In genomic region chr11:99539721-99540120, GRCm38 (mm10) we compare ENCODE assay signal across 10 mouse cellular contexts. TPM values are rescaled to one million over a fixed set of nuclear protein-coding genes. Genes with fewer than 3 reads are reported as not detected.
DNase-seq lines count a peak whose midpoint lies in the region; ATAC-seq and TF ChIP-seq lines count a peak whose summit lies in the region.
"Had no signal": no experiment of that assay in that cellular context is flagged by ENCODE, and none has a peak within 500 bp of the region (broad histone marks: within the 10 kb centered on the region; RNA-seq: fewer than 3 reads in every experiment).

No protein-coding gene starts in this region.

- no peak overlapping the region; the same call in 1 of the 2 replicates for H3K4me2 ChIP-seq in kidney, embryonic 14.5 days (replicated peaks; ENCODE audit: low read depth, low read length)
- H3K4me2 ChIP-seq in kidney, postnatal 0 days (ENCODE audit: low read length) = no peak overlapping the region

- intact Hi-C loops in left cerebral cortex, postnatal 36 days (cut with DNase I) = no loop called here

- no peaks in the 10 kb centered on the region for H3K9me3 ChIP-seq in kidney, embryonic 14.5 days (ENCODE audit: control insufficient read depth, low read length)
- no peaks in the 10 kb centered on the region for H3K9me3 ChIP-seq in kidney, postnatal 0 days (replicated peaks; ENCODE audit: low read length)

- H3K9ac ChIP-seq in kidney, embryonic 14.5 days (ENCODE audit: low read depth, low read length) = no peak overlapping the region
- no peak overlapping the region for H3K9ac ChIP-seq in kidney, postnatal 0 days (ENCODE audit: low read depth, low read length)
- H3K9ac ChIP-seq: liver, embryonic 14.5 days had no signal

- no peaks in the 10 kb centered on the region for H3K36me3 ChIP-seq in kidney, adult 2 months (ENCODE audit: control insufficient read depth, insufficient read depth, low read length)
- no peaks in the 10 kb centered on the region for H3K36me3 ChIP-seq in kidney, embryonic 14.5 days (ENCODE audit: control insufficient read depth, insufficient read depth, low read length)
- no peaks in the 10 kb centered on the region for H3K36me3 ChIP-seq in kidney, postnatal 0 days (ENCODE audit: insufficient read depth, low read length)

- no peak for TF ChIP-seq CTCF in kidney, adult 2 months (conservative IDR thresholded peaks at IDR 0.05; ENCODE audit: insufficient read depth, insufficient read length, low read depth, low read length)
- no peak for TF ChIP-seq CTCF in kidney, postnatal 0 days (IDR thresholded peaks at IDR 0.05; ENCODE audit: low read depth)

- no peaks in the 10 kb centered on the region for H3K4me1 ChIP-seq in kidney, adult 2 months (ENCODE audit: control insufficient read depth, insufficient read depth, low read length)
- H3K4me1 ChIP-seq in kidney, embryonic 14.5 days (ENCODE audit: control insufficient read depth, insufficient read depth, low read length) = no peaks in the 10 kb centered on the region
- no peaks in the 10 kb centered on the region for H3K4me1 ChIP-seq in kidney, postnatal 0 days (replicated peaks; ENCODE audit: insufficient read depth, low read length)

- TF ChIP-seq POLR2A in kidney, adult 2 months (IDR thresholded peaks at IDR 0.05; ENCODE audit: low read depth, low read length) = no peak

- H3K27ac ChIP-seq in kidney, adult 2 months (ENCODE audit: insufficient read depth, low read depth, low read length) = no peak overlapping the region
- no peak overlapping the region for H3K27ac ChIP-seq in kidney, embryonic 14.5 days (ENCODE audit: low read depth, low read length)
- H3K27ac ChIP-seq in kidney, postnatal 0 days = no peak overlapping the region
- H3K27ac ChIP-seq: liver, embryonic 14.5 days had no signal

- no peak for ATAC-seq in kidney, embryonic 14.5 days (ENCODE audit: low FRiP score, low TSS enrichment)
- no peak for ATAC-seq in kidney, postnatal 0 days (replicated peaks; ENCODE audit: low FRiP score, low read depth)
- no peak for ATAC-seq in erythroid progenitor cell, adult 5-6 weeks (replicated peaks; ENCODE audit: low FRiP score, poor library complexity, severe bottlenecking)
- ATAC-seq: Patski had no signal

- peak; percentile 30 for DNase-seq in kidney, adult 2 months
- peak; percentile 28 for DNase-seq in cerebellum, adult 11-12 months
- peak; percentile 40 for DNase-seq in kidney, postnatal 0 days (ENCODE audit: low spot score)
- peak; percentile 14 to 16 for DNase-seq in left cerebral cortex, postnatal 36 days (ENCODE audit: low spot score in 2 of 2)
- peak; percentile 66 for DNase-seq in testis, postnatal 14 days (ENCODE audit: low spot score)
- no peak for DNase-seq in B cell, adult 2 months

- WGBS in kidney, adult 2 months = 30% methylated on average over 9 of the region's 9 CpGs
- 64% methylated on average over 9 of the region's 9 CpGs for WGBS in kidney, embryonic 14.5 days
- WGBS in kidney, postnatal 0 days = 26% methylated on average over 9 of the region's 9 CpGs

- no peaks in the 10 kb centered on the region for H3K27me3 ChIP-seq in kidney, adult 2 months (replicated peaks; ENCODE audit: control insufficient read depth, insufficient read depth, low read length)
- no peaks in the 10 kb centered on the region for H3K27me3 ChIP-seq in kidney, embryonic 14.5 days (ENCODE audit: control insufficient read depth, insufficient read depth, low read length)
- H3K27me3 ChIP-seq in kidney, postnatal 0 days (ENCODE audit: insufficient read depth, low read length) = no peaks in the 10 kb centered on the region
- H3K27me3 ChIP-seq: Patski had no signal

- H3K4me3 ChIP-seq in kidney, adult 2 months (ENCODE audit: insufficient read depth, low read depth, low read length) = no peak overlapping the region
- no peak overlapping the region for H3K4me3 ChIP-seq in kidney, embryonic 14.5 days (ENCODE audit: low read length)
- H3K4me3 ChIP-seq in kidney, postnatal 0 days (replicated peaks; ENCODE audit: low read depth, low read length) = no peak overlapping the region

RNA-seq across cellular contexts. Expression of gene Krt40, which starts 3.2 kb away (rescaled TPM):
- not detected in 2 replicates for polyA plus RNA-seq in kidney, adult 2 months (2012; rRNA removed)
- polyA plus RNA-seq in kidney, embryonic 14.5 days (2014; fragmentation: Nextera tagmentation; extraction: Ambion mirVana) = not detected in 2 replicates
- polyA plus RNA-seq in kidney, postnatal 0 days (2015; fragmentation: Nextera tagmentation; extraction: Ambion mirVana) = not detected in 2 replicates
- total RNA-seq in left cerebral cortex, postnatal 36 days (2021) = not detected
- not detected in 2 replicates for total RNA-seq in erythroid progenitor cell, adult 5-6 weeks (2015; ENCODE audit: low replicate concordance)
- not detected in 2 replicates for total RNA-seq in erythroid progenitor cell, adult 5-6 weeks (2017; ENCODE audit: low replicate concordance)
- polyA plus RNA-seq: liver, embryonic 14.5 days; Patski had no signal

RNA-seq across cellular contexts. Expression of gene Krtap3-3, which starts 10.9 kb away (rescaled TPM):
- not detected in 2 replicates for polyA plus RNA-seq in kidney, adult 2 months (2012; rRNA removed)
- not detected in 2 replicates for polyA plus RNA-seq in kidney, embryonic 14.5 days (2014; fragmentation: Nextera tagmentation; extraction: Ambion mirVana)
- not detected in 2 replicates for polyA plus RNA-seq in kidney, postnatal 0 days (2015; fragmentation: Nextera tagmentation; extraction: Ambion mirVana)
- not detected for total RNA-seq in left cerebral cortex, postnatal 36 days (2021)
- total RNA-seq in erythroid progenitor cell, adult 5-6 weeks (2015; ENCODE audit: low replicate concordance) = not detected in 2 replicates
- not detected in 2 replicates for total RNA-seq in erythroid progenitor cell, adult 5-6 weeks (2017; ENCODE audit: low replicate concordance)
- polyA plus RNA-seq: liver, embryonic 14.5 days; Patski had no signal

RNA-seq across cellular contexts. Expression of gene Krtap3-2, which starts 16.9 kb away (rescaled TPM):
- not detected in 2 replicates for polyA plus RNA-seq in kidney, adult 2 months (2012; rRNA removed)
- not detected in 2 replicates for polyA plus RNA-seq in kidney, embryonic 14.5 days (2014; fragmentation: Nextera tagmentation; extraction: Ambion mirVana)
- polyA plus RNA-seq in kidney, postnatal 0 days (2015; fragmentation: Nextera tagmentation; extraction: Ambion mirVana) = not detected in 2 replicates
- total RNA-seq in left cerebral cortex, postnatal 36 days (2021) = not detected
- total RNA-seq in erythroid progenitor cell, adult 5-6 weeks (2015; ENCODE audit: low replicate concordance) = not detected in 2 replicates
- not detected in 2 replicates for total RNA-seq in erythroid progenitor cell, adult 5-6 weeks (2017; ENCODE audit: low replicate concordance)
- polyA plus RNA-seq: liver, embryonic 14.5 days; Patski had no signal

RNA-seq across cellular contexts. Expression of gene Krt39, which starts 18.6 kb away (rescaled TPM):
- polyA plus RNA-seq in kidney, adult 2 months (2012; rRNA removed) = not detected in 2 replicates
- 0.43 and 0.69 TPM in 2 replicates for polyA plus RNA-seq in kidney, embryonic 14.5 days (2014; fragmentation: Nextera tagmentation; extraction: Ambion mirVana)
- 0.45 and 0.46 TPM in 2 replicates for polyA plus RNA-seq in kidney, postnatal 0 days (2015; fragmentation: Nextera tagmentation; extraction: Ambion mirVana)
- not detected for total RNA-seq in left cerebral cortex, postnatal 36 days (2021)
- total RNA-seq in erythroid progenitor cell, adult 5-6 weeks (2015; ENCODE audit: low replicate concordance) = not detected in 2 replicates
- not detected in 2 replicates for total RNA-seq in erythroid progenitor cell, adult 5-6 weeks (2017; ENCODE audit: low replicate concordance)
- polyA plus RNA-seq: liver, embryonic 14.5 days had no signal

RNA-seq across cellular contexts. Expression of gene Gm11939, which starts 19.5 kb away (rescaled TPM):
- polyA plus RNA-seq in kidney, adult 2 months (2012; rRNA removed) = not detected in 2 replicates
- polyA plus RNA-seq in kidney, embryonic 14.5 days (2014; fragmentation: Nextera tagmentation; extraction: Ambion mirVana) = not detected in 2 replicates
- not detected in 2 replicates for polyA plus RNA-seq in kidney, postnatal 0 days (2015; fragmentation: Nextera tagmentation; extraction: Ambion mirVana)
- total RNA-seq in left cerebral cortex, postnatal 36 days (2021) = not detected
- not detected in 2 replicates for total RNA-seq in erythroid progenitor cell, adult 5-6 weeks (2015; ENCODE audit: low replicate concordance)
- total RNA-seq in erythroid progenitor cell, adult 5-6 weeks (2017; ENCODE audit: low replicate concordance) = not detected in 2 replicates
- polyA plus RNA-seq: liver, embryonic 14.5 days; Patski had no signal

Comparison
In these comparisons a context has a peak if more than half of its experiments do, and no peak if none do; other contexts are left out.
1. DNase-seq: peak in kidney, adult 2 months (single experiment), cerebellum, adult 11-12 months (single experiment), kidney, postnatal 0 days (single experiment), left cerebral cortex, postnatal 36 days (2 of 2) and testis, postnatal 14 days (single experiment); none in B cell, adult 2 months (0 of 2).